Mouse (Mus musculus) hindbrain, embryonic 11.5 days (tissue): ENCODE data around the gene Glod5. TPM values are rescaled to one million over a fixed set of nuclear protein-coding genes. Genes with fewer than 3 reads are reported as not detected.

Source experiments
- ATAC-seq: fragments of 200-750 bp; cut with Nextera tagmentation; 2 replicates; pipeline ENCODE4 v1.8.0; 2017; ENCODE audit warnings: mild to moderate bottlenecking, moderate TSS enrichment, moderate library complexity; ENCODE audit not compliant: low FRiP score
- DNase-seq: peaks from one replicate; pipeline ENCODE4 v3.0.0-alpha.2; 2015; ENCODE audit warnings: low spot score
- H3K27ac ChIP-seq: fragments of 300-500 bp; sonication (generic); 2 replicates; pipeline ENCODE4 v1.5.1; 2014; ENCODE audit warnings: mild to moderate bottlenecking, low read depth, low read length
- H3K27me3 ChIP-seq: fragments of 300-500 bp; sonication (generic); 2 replicates; pipeline ENCODE4 v1.6.1; 2014; ENCODE audit warnings: mild to moderate bottlenecking, low read length, moderate library complexity, mixed read lengths; ENCODE audit not compliant: control insufficient read depth, insufficient read depth
- H3K36me3 ChIP-seq: fragments of 300-500 bp; sonication (generic); 2 replicates; pipeline ENCODE4 v1.6.1; 2014; ENCODE audit warnings: mild to moderate bottlenecking, low read length, moderate library complexity, mixed read lengths; ENCODE audit not compliant: control insufficient read depth, insufficient read depth
- H3K4me1 ChIP-seq: fragments of 300-500 bp; sonication (generic); replicated peaks from 2 replicates; pipeline ENCODE4 v1.6.1; 2014; ENCODE audit warnings: low read length, mixed read lengths; ENCODE audit not compliant: control insufficient read depth, insufficient read depth
- H3K4me2 ChIP-seq: fragments of 300-500 bp; sonication (generic); replicated peaks from 2 replicates; pipeline ENCODE4 v1.6.1; 2014; ENCODE audit warnings: mild to moderate bottlenecking, low read depth, low read length
- H3K4me3 ChIP-seq: fragments of 300-500 bp; sonication (generic); 2 replicates; pipeline ENCODE4 v1.5.1; 2014; ENCODE audit warnings: low read depth, low read length
- H3K9ac ChIP-seq: fragments of 300-500 bp; sonication (generic); 2 replicates; pipeline ENCODE4 v1.6.1; 2014; ENCODE audit warnings: low read depth, low read length
- H3K9me3 ChIP-seq: fragments of 300-500 bp; sonication (generic); 2 replicates; pipeline ENCODE4 v1.6.1; 2016; ENCODE audit warnings: low read length; ENCODE audit not compliant: control insufficient read depth
- WGBS: fragments of 180-500 bp; shearing (Covaris S2); extraction: QIAGEN DNeasy Blood & Tissue Kit; methylation state at CpG from one replicate; pipeline ENCODE4 v1.1.7; 2014; 5-methylcytosine and 5-hydroxymethylcytosine counted together
- polyA plus RNA-seq: library from polyadenylated mRNA; unstranded; fragments of >200 nt; fragmentation: Nextera tagmentation; extraction: Ambion mirVana; gene quantifications from 2 replicates; pipeline ENCODE4 v1.2.1, GENCODE M21; 2014

The Glod5 gene
- polyA plus RNA-seq, 1 experiment from 2014 or later = not detected

- H3K27me3 ChIP-seq = no peaks in the 10 kb centered on the region
- H3K36me3 ChIP-seq = no peaks in the 10 kb centered on the region
- no peak overlapping the region for H3K27ac ChIP-seq
- DNase-seq (no peak), ATAC-seq (no peak)
- no peak overlapping the region for H3K4me2 ChIP-seq
- no peak overlapping the region for H3K9ac ChIP-seq
- H3K9me3 ChIP-seq = no peaks in the 10 kb centered on the region
- WGBS = 60% methylated on average over 8 of the region's 8 CpGs
- H3K4me3 ChIP-seq = no peak overlapping the region
- H3K4me1 ChIP-seq = no peaks in the 10 kb centered on the region
These were observed 25.8 kb downstream of the Glod5 start for GRCm38 (mm10) chrX:7992379-7993067.

DNA sequence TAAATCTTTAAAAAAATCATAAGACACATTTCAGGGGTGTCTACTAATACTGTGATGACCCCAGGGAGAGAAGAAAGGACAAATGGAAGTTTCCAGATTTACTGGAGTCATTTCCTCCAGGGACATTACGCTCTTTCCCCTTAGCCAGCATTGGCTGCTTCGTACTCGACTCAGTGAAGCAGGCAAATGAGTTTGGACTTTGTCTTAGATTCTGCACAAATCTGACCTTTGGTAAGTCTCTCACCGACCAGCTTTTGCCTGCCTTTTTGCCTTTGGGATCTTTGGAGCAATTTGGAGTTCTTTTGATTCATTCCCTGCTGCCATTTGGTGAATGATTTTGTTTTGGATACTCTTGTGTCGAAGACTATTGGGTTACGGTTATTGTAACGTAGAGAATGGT, 36.9 kb downstream of the Glod5 start:
- Histone ChIP-seq H3K4me1 (no peaks in the 10 kb centered on the region), H3K36me3 (no peaks in the 10 kb centered on the region), H3K27ac (no peak overlapping the region), H3K27me3 (no peaks in the 10 kb centered on the region), H3K4me2 (no peak overlapping the region), H3K9me3 (no peaks in the 10 kb centered on the region), H3K4me3 (no peak overlapping the region), H3K9ac (no peak overlapping the region)
- ATAC-seq (no peak), DNase-seq (no peak)
- 91% methylated on average over 7 of the region's 7 CpGs for WGBS

DNA sequence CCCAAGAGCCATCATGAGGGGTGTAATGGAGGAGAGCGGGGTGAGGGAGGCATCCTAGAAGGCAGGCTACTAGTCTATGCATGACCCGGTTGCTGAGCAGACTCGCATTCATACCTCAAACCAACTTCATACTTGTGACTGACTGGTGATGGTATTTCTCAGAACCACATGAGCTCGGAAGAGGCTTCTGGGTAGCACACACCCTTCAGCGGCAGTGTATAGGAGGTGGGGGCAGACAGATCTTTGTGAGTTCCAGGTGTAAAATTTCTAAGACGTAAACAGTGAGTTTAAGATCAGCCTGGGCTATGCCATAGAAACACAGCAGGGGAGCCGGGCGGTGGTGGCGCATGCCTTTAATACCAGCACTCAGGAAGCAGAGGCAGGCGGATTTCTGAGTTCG, 40.4 kb downstream of the Glod5 start, which contains the start of gene Gata1:
Gata1 (minus strand) TSS at position 180 of the 400 bp plus-strand sequence.
- H3K36me3 ChIP-seq = no peaks in the 10 kb centered on the region
- no peak within 1 kb of the TSS for H3K4me3 ChIP-seq
- no peak within 1 kb of the TSS for H3K27ac ChIP-seq
- no peak within 1 kb of the TSS for H3K4me2 ChIP-seq
- no peaks in the 10 kb centered on the region for H3K27me3 ChIP-seq
- H3K4me1 ChIP-seq = no peaks in the 10 kb centered on the region
- H3K9ac ChIP-seq = no peak within 1 kb of the TSS
- ATAC-seq = no peak
- WGBS = 92% methylated on average over 9 of the region's 11 CpGs
- DNase-seq = no peak
- no peaks in the 10 kb centered on the region for H3K9me3 ChIP-seq

DNA sequence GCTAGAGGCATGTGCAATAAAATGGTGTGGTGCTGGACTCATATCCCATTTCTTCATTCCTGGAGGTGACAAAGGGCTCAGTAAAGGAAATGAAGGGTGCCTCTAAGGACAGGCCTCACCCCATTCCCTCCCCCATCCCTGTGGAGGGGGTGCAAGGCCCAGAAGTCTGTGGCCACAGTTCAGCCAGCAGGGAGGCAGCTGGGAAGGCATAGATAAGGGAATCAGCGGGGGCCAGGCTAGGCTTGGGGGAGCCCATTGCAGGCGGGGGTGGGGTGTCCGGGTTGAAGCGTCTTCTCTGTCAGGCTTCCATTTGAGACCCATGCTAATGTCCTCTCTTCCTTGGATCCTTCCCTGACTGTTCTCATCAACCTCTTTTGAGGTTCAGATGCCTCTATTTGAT, 47.0 kb downstream of the Glod5 start:
- ATAC-seq (no peak), DNase-seq (no peak)
- Histone ChIP-seq H3K27me3 (no peaks in the 10 kb centered on the region), H3K4me3 (no peak overlapping the region), H3K9me3 (no peaks in the 10 kb centered on the region), H3K27ac (no peak overlapping the region), H3K9ac (no peak overlapping the region), H3K4me2 (no peak overlapping the region), H3K4me1 (no peaks in the 10 kb centered on the region), H3K36me3 (no peaks in the 10 kb centered on the region)
- 84% methylated on average over 4 of the region's 4 CpGs for WGBS

- Histone ChIP-seq H3K9ac (no peak overlapping the region), H3K4me2 (no peak overlapping the region), H3K9me3 (no peaks in the 10 kb centered on the region), H3K4me3 (no peak overlapping the region), H3K27ac (no peak overlapping the region), H3K36me3 (no peaks in the 10 kb centered on the region), H3K4me1 (no peaks in the 10 kb centered on the region), H3K27me3 (no peaks in the 10 kb centered on the region)
- WGBS = 91% methylated on average over 3 of the region's 3 CpGs
- DNase-seq = no peak
- ATAC-seq = no peak
These were observed 49.4 kb downstream of the Glod5 start for GRCm38 (mm10) chrX:7968899-7969298.

GRCm38 (mm10) chrX:7968226-7968625, 50.1 kb downstream of the Glod5 start:
- Histone ChIP-seq H3K4me2 (no peak overlapping the region), H3K9me3 (no peaks in the 10 kb centered on the region), H3K4me1 (no peaks in the 10 kb centered on the region), H3K4me3 (no peak overlapping the region), H3K36me3 (no peaks in the 10 kb centered on the region), H3K9ac (no peak overlapping the region), H3K27ac (no peak overlapping the region), H3K27me3 (no peaks in the 10 kb centered on the region)
- 80% methylated on average over 8 of the region's 8 CpGs for WGBS
- DNase-seq = no peak
- ATAC-seq = no peak

DNA sequence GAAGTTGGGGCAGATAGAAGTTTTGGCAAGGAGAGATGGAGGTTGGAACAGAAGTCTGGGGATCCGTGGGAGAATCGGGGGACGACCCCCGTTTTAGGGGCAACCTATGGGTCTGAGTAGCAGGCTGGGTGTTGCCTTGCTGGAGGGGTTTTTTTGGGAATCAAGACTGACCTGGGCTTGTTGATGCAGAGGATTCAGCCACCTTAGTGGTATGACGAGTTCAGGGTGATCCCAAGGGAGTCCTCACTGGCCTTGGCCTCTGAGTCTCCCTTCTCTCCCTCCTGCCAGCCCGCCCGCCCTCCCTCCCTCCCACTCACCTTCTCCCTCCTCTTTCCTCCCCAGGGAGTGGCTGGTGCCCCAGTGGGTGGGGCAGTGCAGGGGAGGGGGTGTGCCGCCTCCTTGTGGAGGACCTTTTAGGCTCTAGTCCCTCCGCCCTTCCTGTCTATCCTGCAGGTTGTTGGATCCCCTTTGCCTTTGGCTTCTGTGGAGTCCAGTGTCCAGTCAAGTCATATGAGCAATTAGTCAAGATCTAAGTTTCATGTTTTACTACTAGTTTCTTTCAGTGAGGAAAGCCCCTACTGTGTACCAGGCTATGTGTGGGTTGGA, 50.6 kb downstream of the Glod5 start:
- WGBS = 71% methylated on average over 7 of the region's 9 CpGs
- Histone ChIP-seq H3K36me3 (no peaks in the 10 kb centered on the region), H3K9me3 (no peaks in the 10 kb centered on the region), H3K27me3 (no peaks in the 10 kb centered on the region), H3K4me2 (no peak overlapping the region), H3K27ac (no peak overlapping the region), H3K4me1 (no peaks in the 10 kb centered on the region), H3K9ac (no peak overlapping the region), H3K4me3 (no peak overlapping the region)
- ATAC-seq = no peak
- DNase-seq = no peak

DNA sequence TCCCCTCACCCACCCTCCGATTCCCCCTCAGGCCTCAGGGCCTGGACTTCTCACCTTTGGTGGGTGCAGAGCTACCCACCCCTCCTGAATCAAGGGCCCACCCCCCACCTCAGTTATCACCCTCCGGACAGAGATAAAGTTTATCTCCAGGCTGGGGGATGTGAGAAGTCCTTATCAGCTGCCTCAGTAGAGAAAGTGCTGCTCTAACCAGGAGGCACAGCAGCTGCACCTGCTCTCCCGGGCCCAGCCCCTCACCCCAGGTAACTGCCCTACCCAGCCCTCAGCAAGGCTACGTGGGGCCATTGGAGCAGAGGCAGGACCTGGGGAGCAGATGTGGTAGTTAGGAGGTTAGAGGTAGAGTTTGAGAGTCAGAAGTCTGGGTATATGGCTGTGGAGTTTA, 52.1 kb downstream of the Glod5 start:
- Histone ChIP-seq H3K4me1 (no peaks in the 10 kb centered on the region), H3K4me2 (no peak overlapping the region), H3K27me3 (no peaks in the 10 kb centered on the region), H3K9ac (no peak overlapping the region), H3K36me3 (no peaks in the 10 kb centered on the region), H3K9me3 (no peaks in the 10 kb centered on the region), H3K4me3 (no peak overlapping the region), H3K27ac (no peak overlapping the region)
- DNase-seq (no peak), ATAC-seq (no peak)
- WGBS = 68% methylated on average over 4 of the region's 4 CpGs
